30 mouse cellular contexts compared by ENCODE assay signal in genomic region chr8:13141681-13142080, GRCm38 (mm10). TPM values are rescaled to one million over a fixed set of nuclear protein-coding genes. Genes with fewer than 3 reads are reported as not detected.
"Had no signal": no experiment of that assay in that cellular context is flagged by ENCODE, and none has a peak within 500 bp of the region (broad histone marks: within the 10 kb centered on the region; RNA-seq: fewer than 3 reads in every experiment).

No protein-coding gene starts in this region.

- H3K27me3 ChIP-seq: embryonic facial prominence, embryonic 12.5 days; embryonic facial prominence, embryonic 13.5 days; embryonic facial prominence, embryonic 15.5 days; forebrain, embryonic 12.5 days; forebrain, embryonic 13.5 days; forebrain, embryonic 15.5 days had no signal

- H3K4me2 ChIP-seq: embryonic facial prominence, embryonic 12.5 days; embryonic facial prominence, embryonic 13.5 days; embryonic facial prominence, embryonic 15.5 days; forebrain, embryonic 12.5 days; forebrain, embryonic 13.5 days; forebrain, embryonic 15.5 days had no signal

- H3K27ac ChIP-seq: embryonic facial prominence, embryonic 10.5 days; embryonic facial prominence, embryonic 12.5 days; embryonic facial prominence, embryonic 13.5 days; embryonic facial prominence, embryonic 15.5 days; forebrain, embryonic 10.5 days; forebrain, embryonic 12.5 days; forebrain, embryonic 13.5 days; forebrain, embryonic 15.5 days; gastrocnemius, adult 2 months; heart, adult 2 months had no signal

- ATAC-seq: forebrain, embryonic 13.5 days; forebrain, embryonic 14.5 days; forebrain, embryonic 15.5 days; forebrain, embryonic 16.5 days; forebrain, postnatal 0 days had no signal

- H3K9ac ChIP-seq: embryonic facial prominence, embryonic 12.5 days; embryonic facial prominence, embryonic 13.5 days; embryonic facial prominence, embryonic 15.5 days; forebrain, embryonic 12.5 days; forebrain, embryonic 13.5 days; forebrain, embryonic 15.5 days; forebrain, postnatal 0 days had no signal

- H3K4me1 ChIP-seq: embryonic facial prominence, embryonic 10.5 days; embryonic facial prominence, embryonic 12.5 days; embryonic facial prominence, embryonic 13.5 days; embryonic facial prominence, embryonic 15.5 days; forebrain, embryonic 10.5 days; forebrain, embryonic 12.5 days; forebrain, embryonic 13.5 days; forebrain, embryonic 15.5 days had no signal

- H3K9me3 ChIP-seq: embryonic facial prominence, embryonic 10.5 days; embryonic facial prominence, embryonic 12.5 days; embryonic facial prominence, embryonic 13.5 days; embryonic facial prominence, embryonic 15.5 days; forebrain, embryonic 10.5 days; forebrain, embryonic 12.5 days; forebrain, embryonic 13.5 days; forebrain, embryonic 15.5 days had no signal

- DNase-seq: cerebellum, adult 2 months; cerebellum, adult 8-10 months; cerebellum, adult 9-10 months; cerebellum, adult 9-11 months; cerebellum, postnatal 10 days; cerebellum, postnatal 14 days; cerebellum, postnatal 25 days; cerebellum, postnatal 36 days; embryo, embryonic 11 days; forebrain, postnatal 0 days; gastrocnemius, adult 2 months; gastrocnemius, postnatal 10 days; gastrocnemius, postnatal 14 days; gastrocnemius, postnatal 25 days; gastrocnemius, postnatal 36 days; heart, adult 11 months; heart, adult 18-20 months; heart, adult 2 months had no signal

- H3K4me3 ChIP-seq: embryonic facial prominence, embryonic 10.5 days; embryonic facial prominence, embryonic 12.5 days; embryonic facial prominence, embryonic 13.5 days; embryonic facial prominence, embryonic 15.5 days; erythroblast, embryonic 14.5 days; forebrain, embryonic 10.5 days; forebrain, embryonic 12.5 days; forebrain, embryonic 13.5 days; forebrain, embryonic 15.5 days; gastrocnemius, adult 2 months; heart, adult 2 months had no signal

RNA-seq across cellular contexts. Expression of gene Grtp1, which starts 58.7 kb away (rescaled TPM):
- total RNA-seq: granulocyte monocyte progenitor cell, adult 5-6 weeks had no signal
